Mouse (Mus musculus): Measurements from ENCODE around the gene Plppr4. TPM values are rescaled to one million over a fixed set of nuclear protein-coding genes. Genes with fewer than 3 reads are reported as not detected.

Gene Plppr4
- total and polyA plus RNA-seq, 3 experiments, result not detected

GRCm38 (mm10) chr3:117300735-117301271 lies 59.9 kb downstream of the Plppr4 start:
- TF ChIP-seq ETS1 (IDR thresholded peaks at IDR 0.05; ENCODE audit: low read depth, low read length) (no peak), ELF1 (IDR thresholded peaks at IDR 0.05; ENCODE audit: low read depth, low read length) (no peak), MYB (IDR thresholded peaks at IDR 0.05; ENCODE audit: low read depth, low read length) (no peak), TCF12 (IDR thresholded peaks at IDR 0.05; ENCODE audit: low read depth, low read length) (no peak), HCFC1 (IDR thresholded peaks at IDR 0.05; ENCODE audit: low read depth, low read length) (no peak), RAD21 (IDR thresholded peaks at IDR 0.05; ENCODE audit: low read depth, low read length) (no peak), ZMIZ1 (IDR thresholded peaks at IDR 0.05; ENCODE audit: low read depth, low read length) (no peak), SMC3 (IDR thresholded peaks at IDR 0.05; ENCODE audit: low read depth, low read length) (no peak), GATA1 (IDR thresholded peaks at IDR 0.05; ENCODE audit: low read depth, low read length) (no peak), EP300 (IDR thresholded peaks at IDR 0.05; ENCODE audit: low read depth in 1 of 2, low read length in 2 of 2) (no peak), TAL1 (IDR thresholded peaks at IDR 0.05; ENCODE audit: low read length) (no peak), CHD1 (IDR thresholded peaks at IDR 0.05; ENCODE audit: low read depth, low read length) (no peak), CTCF (IDR thresholded peaks at IDR 0.05 in 2 of 3, conservative IDR thresholded peaks at IDR 0.05 in 1 of 3; ENCODE audit: control insufficient read depth in 1 of 3, insufficient read depth in 1 of 3, low read depth in 2 of 3, low read length in 3 of 3, poor library complexity in 1 of 3, severe bottlenecking in 1 of 3) (no peak), ZNF384 (IDR thresholded peaks at IDR 0.05; ENCODE audit: low read depth, low read length) (no peak)
- Histone ChIP-seq H3K9ac (ENCODE audit: control insufficient read depth, low read depth, low read length, poor library complexity, severe bottlenecking) (no peak overlapping the region), H3K27ac (ENCODE audit: control insufficient read depth, low read depth, low read length) (no peak overlapping the region), H3K79me2 (ENCODE audit: control insufficient read depth, insufficient read depth, low read length, poor library complexity) (no peaks in the 10 kb centered on the region), H3K4me1 (ENCODE audit: control insufficient read depth in 1 of 2, insufficient read depth in 2 of 2, low read length in 2 of 2) (no peaks in the 10 kb centered on the region), H3K9me3 (replicated peaks; ENCODE audit: insufficient read depth, low read length) (no peaks in the 10 kb centered on the region), H3K36me3 (ENCODE audit: control insufficient read depth in 1 of 2, insufficient read depth in 2 of 2, low read length in 2 of 2) (no peaks in the 10 kb centered on the region), H3K27me3 (ENCODE audit: control insufficient read depth in 1 of 2, insufficient read depth in 2 of 2, low read length in 2 of 2) (no peaks in the 10 kb centered on the region), H3K4me3 (ENCODE audit: control insufficient read depth in 1 of 2, insufficient read depth in 1 of 2, low read depth in 2 of 2, low read length in 2 of 2) (no peak overlapping the region)
- no peak for DNase-seq (ENCODE audit: low read depth, low spot score)

DNA sequence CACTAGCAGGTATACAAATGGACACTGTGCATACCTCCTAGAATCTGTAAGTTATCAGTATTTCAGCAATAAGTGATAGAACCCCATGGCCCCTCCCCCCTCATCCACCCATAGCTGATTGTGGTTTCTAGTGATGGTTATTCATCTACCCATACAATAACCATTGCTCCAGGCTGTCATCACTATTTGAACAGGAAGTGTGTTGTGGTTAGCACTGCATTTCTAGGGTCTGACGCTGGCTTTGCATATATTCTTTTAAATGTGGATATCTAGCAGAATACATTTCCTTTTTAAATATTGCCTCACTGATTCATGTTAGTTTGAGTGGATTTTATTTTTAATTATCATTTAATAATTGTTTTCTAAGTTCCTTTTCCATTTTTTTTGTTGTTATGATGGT lies 62.9 kb downstream of the Plppr4 start:
- DNase-seq (ENCODE audit: low read depth, low spot score), result no peak
- Histone ChIP-seq H3K4me3 (ENCODE audit: control insufficient read depth in 1 of 2, insufficient read depth in 1 of 2, low read depth in 2 of 2, low read length in 2 of 2) (no peak overlapping the region), H3K9ac (ENCODE audit: control insufficient read depth, low read depth, low read length, poor library complexity, severe bottlenecking) (no peak overlapping the region), H3K36me3 (ENCODE audit: control insufficient read depth in 1 of 2, insufficient read depth in 2 of 2, low read length in 2 of 2) (no peaks in the 10 kb centered on the region), H3K79me2 (ENCODE audit: control insufficient read depth, insufficient read depth, low read length, poor library complexity) (no peaks in the 10 kb centered on the region), H3K9me3 (replicated peaks; ENCODE audit: insufficient read depth, low read length) (no peaks in the 10 kb centered on the region), H3K4me1 (ENCODE audit: control insufficient read depth in 1 of 2, insufficient read depth in 2 of 2, low read length in 2 of 2) (no peaks in the 10 kb centered on the region), H3K27ac (ENCODE audit: control insufficient read depth, low read depth, low read length) (no peak overlapping the region), H3K27me3 (ENCODE audit: control insufficient read depth in 1 of 2, insufficient read depth in 2 of 2, low read length in 2 of 2) (no peaks in the 10 kb centered on the region)
- no peak for TF ChIP-seq ZKSCAN1 (IDR thresholded peaks at IDR 0.05; ENCODE audit: low read depth, low read length)
- no peak for TF ChIP-seq GATA1 (IDR thresholded peaks at IDR 0.05; ENCODE audit: low read depth, low read length)
- TF ChIP-seq CHD1 (IDR thresholded peaks at IDR 0.05; ENCODE audit: low read depth, low read length), result no peak

All from MEL (cell line).